Mouse (Mus musculus) hindbrain, embryonic 11.5 days (tissue): ENCODE data around the gene P2rx1. TPM values are rescaled to one million over a fixed set of nuclear protein-coding genes. Genes with fewer than 3 reads are reported as not detected.

ENCODE experiments used
- ATAC-seq: fragments of 200-750 bp; cut with Nextera tagmentation; 2 replicates; pipeline ENCODE4 v1.8.0; 2017; ENCODE audit warnings: mild to moderate bottlenecking, moderate TSS enrichment, moderate library complexity; ENCODE audit not compliant: low FRiP score
- DNase-seq: peaks from one replicate; pipeline ENCODE4 v3.0.0-alpha.2; 2015; ENCODE audit warnings: low spot score
- H3K27ac ChIP-seq: fragments of 300-500 bp; sonication (generic); 2 replicates; pipeline ENCODE4 v1.5.1; 2014; ENCODE audit warnings: mild to moderate bottlenecking, low read depth, low read length
- H3K27me3 ChIP-seq: fragments of 300-500 bp; sonication (generic); 2 replicates; pipeline ENCODE4 v1.6.1; 2014; ENCODE audit warnings: mild to moderate bottlenecking, low read length, moderate library complexity, mixed read lengths; ENCODE audit not compliant: control insufficient read depth, insufficient read depth
- H3K36me3 ChIP-seq: fragments of 300-500 bp; sonication (generic); 2 replicates; pipeline ENCODE4 v1.6.1; 2014; ENCODE audit warnings: mild to moderate bottlenecking, low read length, moderate library complexity, mixed read lengths; ENCODE audit not compliant: control insufficient read depth, insufficient read depth
- H3K4me1 ChIP-seq: fragments of 300-500 bp; sonication (generic); replicated peaks from 2 replicates; pipeline ENCODE4 v1.6.1; 2014; ENCODE audit warnings: low read length, mixed read lengths; ENCODE audit not compliant: control insufficient read depth, insufficient read depth
- H3K4me2 ChIP-seq: fragments of 300-500 bp; sonication (generic); replicated peaks from 2 replicates; pipeline ENCODE4 v1.6.1; 2014; ENCODE audit warnings: mild to moderate bottlenecking, low read depth, low read length
- H3K4me3 ChIP-seq: fragments of 300-500 bp; sonication (generic); 2 replicates; pipeline ENCODE4 v1.5.1; 2014; ENCODE audit warnings: low read depth, low read length
- H3K9ac ChIP-seq: fragments of 300-500 bp; sonication (generic); 2 replicates; pipeline ENCODE4 v1.6.1; 2014; ENCODE audit warnings: low read depth, low read length
- H3K9me3 ChIP-seq: fragments of 300-500 bp; sonication (generic); 2 replicates; pipeline ENCODE4 v1.6.1; 2016; ENCODE audit warnings: low read length; ENCODE audit not compliant: control insufficient read depth
- WGBS: fragments of 180-500 bp; shearing (Covaris S2); extraction: QIAGEN DNeasy Blood & Tissue Kit; methylation state at CpG from one replicate; pipeline ENCODE4 v1.1.7; 2014; 5-methylcytosine and 5-hydroxymethylcytosine counted together
- polyA plus RNA-seq: library from polyadenylated mRNA; unstranded; fragments of >200 nt; fragmentation: Nextera tagmentation; extraction: Ambion mirVana; gene quantifications from 2 replicates; pipeline ENCODE4 v1.2.1, GENCODE M21; 2014

The P2rx1 gene
- 1.4 and 2.4 TPM in 2 replicates for polyA plus RNA-seq

DNA sequence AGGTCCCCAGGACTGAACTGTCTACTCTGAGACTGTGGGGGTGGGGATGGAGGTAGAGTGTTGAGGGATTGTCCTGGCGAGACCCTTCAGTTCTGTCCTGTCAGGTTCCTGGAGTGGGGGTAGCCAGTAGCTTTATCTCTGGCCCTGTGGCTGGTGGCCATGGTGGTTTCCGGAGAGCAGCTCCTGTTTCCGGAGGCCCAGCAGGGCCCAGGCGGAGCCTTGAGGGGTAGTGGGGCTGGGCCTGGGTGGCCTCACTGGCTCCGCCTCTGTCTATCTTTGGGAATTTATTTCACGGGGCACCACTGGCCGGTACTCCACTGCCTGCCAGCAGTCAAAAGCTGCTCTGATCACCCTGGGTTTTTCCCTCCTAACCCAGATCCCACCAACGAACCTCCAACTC is at the start of gene P2rx1:
Gene P2rx1 (plus strand): TSS at position 333 of the 400 bp plus-strand sequence.
- Histone ChIP-seq H3K4me1 (no peaks in the 10 kb centered on the region), H3K9ac (no peak within 1 kb of the TSS), H3K27ac (no peak within 1 kb of the TSS), H3K36me3 (no peaks in the 10 kb centered on the region), H3K4me2 (no peak within 1 kb of the TSS), H3K9me3 (no peaks in the 10 kb centered on the region), H3K27me3 (no peaks in the 10 kb centered on the region), H3K4me3 (no peak within 1 kb of the TSS)
- no peak for ATAC-seq
- no peak for DNase-seq
- WGBS = 60% methylated on average over 8 of the region's 8 CpGs

DNA sequence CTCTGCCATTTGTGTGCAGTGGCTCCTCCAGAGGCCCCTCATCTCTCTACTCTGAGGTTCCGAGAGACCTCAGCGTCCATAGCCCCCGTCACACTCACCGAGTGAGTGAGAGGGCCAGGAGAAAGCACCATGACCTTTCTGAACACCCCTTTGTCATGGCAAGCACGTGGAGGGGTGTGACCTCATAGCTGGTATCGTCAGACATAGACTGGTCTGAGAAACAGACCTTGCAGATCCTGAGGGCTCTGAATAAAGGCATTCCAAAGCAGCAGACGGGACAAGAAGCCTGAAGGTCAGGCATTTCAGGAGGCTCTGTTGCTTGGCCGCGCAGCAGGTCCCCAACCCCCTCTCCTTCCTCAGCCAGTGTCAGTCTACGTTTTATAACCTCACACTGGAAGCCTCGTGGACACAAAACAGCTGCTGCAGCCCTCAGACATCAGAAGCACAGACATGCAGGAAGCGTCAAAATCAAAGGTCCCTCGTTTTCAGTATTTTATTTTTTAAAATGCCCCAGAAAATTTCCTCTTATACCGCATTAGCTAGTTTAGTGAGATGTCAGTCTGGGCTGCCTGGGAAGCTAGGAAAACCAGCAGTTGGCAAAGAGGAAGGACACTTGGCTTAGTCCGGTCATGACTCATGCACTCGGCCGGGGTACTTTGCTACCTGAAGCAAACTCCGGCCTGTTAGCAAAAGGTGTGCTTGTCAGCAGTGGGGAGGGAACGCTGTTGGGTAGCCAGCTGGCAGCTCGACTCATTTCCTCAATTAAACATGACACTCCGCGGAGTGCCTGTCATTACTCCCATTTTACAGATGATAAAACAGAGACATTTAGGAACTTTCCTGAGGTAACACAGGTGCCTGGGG is 47.5 kb upstream of the P2rx1 start:
- no peak overlapping the region for H3K4me3 ChIP-seq
- no peak overlapping the region for H3K27ac ChIP-seq
- no peak for DNase-seq
- no peaks in the 10 kb centered on the region for H3K4me1 ChIP-seq
- no peak overlapping the region for H3K9ac ChIP-seq
- no peaks in the 10 kb centered on the region for H3K36me3 ChIP-seq
- 65% methylated on average over 22 of the region's 22 CpGs for WGBS
- no peaks in the 10 kb centered on the region for H3K9me3 ChIP-seq
- ATAC-seq = no peak
- no peaks in the 10 kb centered on the region for H3K27me3 ChIP-seq
- no peak overlapping the region for H3K4me2 ChIP-seq

DNA sequence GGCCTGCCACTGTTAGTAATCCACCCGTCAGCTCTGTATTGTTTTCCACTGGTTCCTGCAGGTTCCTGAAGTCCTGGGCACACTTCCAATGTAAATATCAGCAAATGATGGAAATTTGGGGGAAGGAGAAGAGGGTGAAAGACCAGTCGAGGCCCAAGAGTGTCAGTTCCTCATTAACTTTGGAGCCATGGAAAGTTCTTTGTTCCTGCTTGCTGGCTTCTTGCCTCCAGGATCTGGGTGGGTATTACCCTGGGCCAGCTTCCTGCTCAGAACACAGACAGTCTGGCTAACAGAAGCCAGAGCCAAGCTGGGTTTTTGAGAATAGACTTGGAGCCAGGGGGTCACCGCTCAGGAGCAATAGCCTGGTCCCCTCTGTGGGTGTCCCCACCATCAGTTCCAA is 46.7 kb upstream of the P2rx1 start:
- no peak overlapping the region for H3K9ac ChIP-seq
- no peak for ATAC-seq
- H3K36me3 ChIP-seq = no peaks in the 10 kb centered on the region
- no peak overlapping the region for H3K4me2 ChIP-seq
- 65% methylated on average over 3 of the region's 3 CpGs for WGBS
- H3K4me1 ChIP-seq = no peaks in the 10 kb centered on the region
- DNase-seq = no peak
- H3K4me3 ChIP-seq = no peak overlapping the region
- no peak overlapping the region for H3K27ac ChIP-seq
- no peaks in the 10 kb centered on the region for H3K9me3 ChIP-seq
- H3K27me3 ChIP-seq = no peaks in the 10 kb centered on the region

DNA sequence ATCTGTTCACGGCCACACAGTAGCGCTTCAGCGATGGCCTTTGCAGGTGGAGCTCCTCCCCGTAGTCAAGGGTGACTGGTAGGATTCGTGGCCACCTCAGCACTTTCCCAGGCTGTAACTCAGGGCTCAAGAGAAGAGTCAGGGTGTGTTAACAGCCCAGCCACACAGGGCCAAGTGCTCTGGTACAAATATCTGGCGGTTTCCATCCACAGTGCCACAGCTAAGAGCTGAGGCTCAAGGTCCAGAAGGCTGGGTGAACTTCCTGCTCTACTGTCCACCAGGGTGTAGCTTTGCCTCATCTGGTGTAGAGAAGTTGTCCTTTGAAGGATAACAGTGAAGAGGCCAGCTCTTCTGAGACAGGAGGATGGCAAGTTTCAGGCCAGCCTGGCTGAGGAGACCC is 46.2 kb upstream of the P2rx1 start:
- H3K4me1 ChIP-seq = no peaks in the 10 kb centered on the region
- ATAC-seq (no peak), DNase-seq (no peak)
- H3K4me3 ChIP-seq = no peak overlapping the region
- no peaks in the 10 kb centered on the region for H3K36me3 ChIP-seq
- H3K9ac ChIP-seq = no peak overlapping the region
- H3K4me2 ChIP-seq = no peak overlapping the region
- WGBS = 92% methylated on average over 6 of the region's 6 CpGs
- H3K27ac ChIP-seq = no peak overlapping the region
- no peaks in the 10 kb centered on the region for H3K27me3 ChIP-seq
- H3K9me3 ChIP-seq = no peaks in the 10 kb centered on the region

DNA sequence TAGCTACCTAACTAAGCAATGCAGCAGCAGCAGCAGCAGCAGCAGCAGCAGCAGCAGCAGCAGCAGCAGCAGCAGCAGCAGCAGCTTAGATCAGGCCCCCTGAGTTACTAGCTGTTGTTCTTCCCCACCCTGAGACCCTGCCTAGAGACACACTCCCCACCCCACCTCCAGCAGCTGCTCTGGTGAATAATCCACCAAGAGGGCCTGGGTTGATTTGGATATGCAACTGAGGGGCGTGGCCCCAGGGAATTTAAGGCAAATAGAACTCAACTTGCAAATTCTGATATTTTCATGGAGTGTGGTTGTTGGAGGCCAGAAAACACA is 45.8 kb upstream of the P2rx1 start:
- 60% methylated on average over 1 of the region's 1 CpGs for WGBS
- no peak overlapping the region for H3K4me2 ChIP-seq
- no peak overlapping the region for H3K9ac ChIP-seq
- ATAC-seq = no peak
- no peaks in the 10 kb centered on the region for H3K4me1 ChIP-seq
- no peaks in the 10 kb centered on the region for H3K27me3 ChIP-seq
- no peaks in the 10 kb centered on the region for H3K9me3 ChIP-seq
- no peak overlapping the region for H3K27ac ChIP-seq
- DNase-seq = no peak
- H3K4me3 ChIP-seq = no peak overlapping the region
- H3K36me3 ChIP-seq = no peaks in the 10 kb centered on the region

DNA sequence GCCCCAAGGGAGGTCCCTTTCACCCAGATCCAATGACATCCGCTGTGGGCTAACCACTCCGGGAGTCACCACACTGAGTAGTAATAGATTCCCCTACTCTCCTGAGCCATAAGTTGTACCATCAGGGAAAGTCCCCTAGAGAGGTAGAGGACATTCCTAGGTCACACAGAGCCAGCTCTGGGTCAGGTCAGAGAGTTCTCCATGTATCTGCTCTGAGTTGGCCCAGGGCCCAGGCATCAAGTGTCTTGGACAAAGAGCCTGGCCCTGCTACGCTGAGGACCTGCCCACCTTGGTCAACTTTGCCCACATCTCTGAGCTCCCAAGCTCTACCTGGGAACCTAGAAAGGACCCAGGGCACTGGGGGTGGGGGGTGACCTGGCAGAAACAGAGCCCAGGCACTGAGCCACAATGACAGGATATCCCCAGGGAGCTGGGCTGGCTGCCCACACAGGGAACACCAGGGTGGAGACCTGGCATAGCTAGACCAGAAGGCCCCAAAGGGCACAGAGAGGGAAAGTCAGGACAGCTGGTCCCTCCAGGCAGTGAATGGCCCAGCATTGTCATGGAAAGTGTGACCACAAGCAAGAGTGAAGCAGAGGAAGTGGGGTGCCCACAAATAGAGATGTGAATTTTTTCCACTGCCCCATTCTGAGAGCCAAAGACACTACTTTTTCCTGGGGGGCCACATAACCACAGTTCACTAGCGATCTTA is 45.3 kb upstream of the P2rx1 start:
- DNase-seq = no peak
- Histone ChIP-seq H3K4me3 (no peak overlapping the region), H3K36me3 (no peaks in the 10 kb centered on the region), H3K27ac (no peak overlapping the region), H3K27me3 (no peaks in the 10 kb centered on the region), H3K9ac (no peak overlapping the region), H3K4me1 (no peaks in the 10 kb centered on the region), H3K9me3 (no peaks in the 10 kb centered on the region), H3K4me2 (no peak overlapping the region)
- no peak for ATAC-seq
- WGBS = 89% methylated on average over 4 of the region's 4 CpGs

DNA sequence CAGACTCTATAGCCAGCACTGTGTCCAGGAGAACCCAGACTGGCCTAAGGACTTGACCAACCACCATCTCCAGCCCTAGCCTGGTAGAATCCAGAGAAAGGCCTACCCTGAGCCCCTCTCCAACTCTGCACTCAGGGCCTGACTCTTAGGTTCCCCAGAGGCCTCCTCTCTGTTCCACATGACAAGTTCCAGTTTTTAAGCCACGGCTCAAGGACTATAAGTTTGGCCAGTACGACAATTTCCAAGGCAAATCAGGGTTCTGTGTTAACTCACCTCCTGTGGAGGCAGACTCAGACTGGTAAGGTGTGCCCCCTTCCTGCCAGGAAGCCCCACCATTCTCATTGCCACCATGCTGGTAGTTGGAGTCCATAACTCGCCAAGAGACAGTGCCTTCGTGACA is 44.7 kb upstream of the P2rx1 start:
- peaks cover 4% of the 10 kb centered on the region; the same call in 1 of the 2 replicates for H3K27me3 ChIP-seq
- H3K9ac ChIP-seq = no peak overlapping the region
- no peaks in the 10 kb centered on the region for H3K9me3 ChIP-seq
- no peak overlapping the region for H3K27ac ChIP-seq
- 90% methylated on average over 4 of the region's 4 CpGs for WGBS
- ATAC-seq (no peak), DNase-seq (no peak)
- H3K4me1 ChIP-seq = no peaks in the 10 kb centered on the region
- H3K4me2 ChIP-seq = no peak overlapping the region
- H3K4me3 ChIP-seq = no peak overlapping the region
- no peaks in the 10 kb centered on the region for H3K36me3 ChIP-seq

DNA sequence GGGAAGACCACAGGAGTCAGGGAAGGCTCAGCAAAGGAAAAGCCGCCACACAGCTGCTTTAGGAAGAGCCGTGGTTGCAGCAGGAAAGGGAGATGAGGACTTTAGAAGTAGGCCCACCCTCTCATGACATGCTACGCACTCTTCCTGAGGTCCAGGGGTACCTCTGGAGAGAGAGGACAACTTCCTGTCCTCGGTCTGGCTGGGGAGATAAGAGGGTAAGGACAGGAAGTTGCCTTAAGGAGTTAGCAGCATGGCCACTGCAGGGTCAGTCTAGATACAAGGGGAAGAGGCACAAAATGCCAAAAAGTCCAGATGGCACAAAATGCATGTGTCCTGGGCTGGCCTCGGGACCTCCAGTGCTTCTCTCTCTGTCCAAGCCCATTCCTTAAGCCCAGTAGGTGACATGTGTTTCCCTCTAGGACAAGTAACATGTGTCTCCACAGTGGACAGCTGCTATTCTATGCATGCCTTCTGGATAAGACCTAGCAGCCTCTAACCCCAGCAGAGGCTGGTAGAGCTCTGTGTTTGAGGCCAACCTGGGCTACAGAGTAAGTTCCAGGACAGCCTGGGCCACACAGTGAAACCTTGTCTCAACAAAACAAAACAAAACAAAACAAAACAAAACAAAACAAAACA is 43.4 kb upstream of the P2rx1 start:
- peaks cover 14% of the 10 kb centered on the region for H3K27me3 ChIP-seq
- H3K9me3 ChIP-seq = no peaks in the 10 kb centered on the region
- DNase-seq (no peak), ATAC-seq (no peak)
- H3K36me3 ChIP-seq = no peaks in the 10 kb centered on the region
- H3K4me1 ChIP-seq = no peaks in the 10 kb centered on the region
- H3K27ac ChIP-seq = no peak overlapping the region
- H3K4me3 ChIP-seq = no peak overlapping the region
- no peak overlapping the region for H3K4me2 ChIP-seq
- 63% methylated on average over 5 of the region's 5 CpGs for WGBS
- H3K9ac ChIP-seq = no peak overlapping the region
